Mouse (Mus musculus) hindbrain, embryonic 11.5 days (tissue): Measurements from ENCODE around the gene Ankrd44. TPM values are rescaled to one million over a fixed set of nuclear protein-coding genes. Genes with fewer than 3 reads are reported as not detected.

Experiments
- ATAC-seq: fragments of 200-750 bp; cut with Nextera tagmentation; 2 replicates; pipeline ENCODE4 v1.8.0; 2017; ENCODE audit warnings: mild to moderate bottlenecking, moderate TSS enrichment, moderate library complexity; ENCODE audit not compliant: low FRiP score
- DNase-seq: peaks from one replicate; pipeline ENCODE4 v3.0.0-alpha.2; 2015; ENCODE audit warnings: low spot score
- H3K27ac ChIP-seq: fragments of 300-500 bp; sonication (generic); 2 replicates; pipeline ENCODE4 v1.5.1; 2014; ENCODE audit warnings: mild to moderate bottlenecking, low read depth, low read length
- H3K27me3 ChIP-seq: fragments of 300-500 bp; sonication (generic); 2 replicates; pipeline ENCODE4 v1.6.1; 2014; ENCODE audit warnings: mild to moderate bottlenecking, low read length, moderate library complexity, mixed read lengths; ENCODE audit not compliant: control insufficient read depth, insufficient read depth
- H3K36me3 ChIP-seq: fragments of 300-500 bp; sonication (generic); 2 replicates; pipeline ENCODE4 v1.6.1; 2014; ENCODE audit warnings: mild to moderate bottlenecking, low read length, moderate library complexity, mixed read lengths; ENCODE audit not compliant: control insufficient read depth, insufficient read depth
- H3K4me1 ChIP-seq: fragments of 300-500 bp; sonication (generic); replicated peaks from 2 replicates; pipeline ENCODE4 v1.6.1; 2014; ENCODE audit warnings: low read length, mixed read lengths; ENCODE audit not compliant: control insufficient read depth, insufficient read depth
- H3K4me2 ChIP-seq: fragments of 300-500 bp; sonication (generic); replicated peaks from 2 replicates; pipeline ENCODE4 v1.6.1; 2014; ENCODE audit warnings: mild to moderate bottlenecking, low read depth, low read length
- H3K4me3 ChIP-seq: fragments of 300-500 bp; sonication (generic); 2 replicates; pipeline ENCODE4 v1.5.1; 2014; ENCODE audit warnings: low read depth, low read length
- H3K9ac ChIP-seq: fragments of 300-500 bp; sonication (generic); 2 replicates; pipeline ENCODE4 v1.6.1; 2014; ENCODE audit warnings: low read depth, low read length
- H3K9me3 ChIP-seq: fragments of 300-500 bp; sonication (generic); 2 replicates; pipeline ENCODE4 v1.6.1; 2016; ENCODE audit warnings: low read length; ENCODE audit not compliant: control insufficient read depth
- WGBS: fragments of 180-500 bp; shearing (Covaris S2); extraction: QIAGEN DNeasy Blood & Tissue Kit; methylation state at CpG from one replicate; pipeline ENCODE4 v1.1.7; 2014; 5-methylcytosine and 5-hydroxymethylcytosine counted together
- polyA plus RNA-seq: library from polyadenylated mRNA; unstranded; fragments of >200 nt; fragmentation: Nextera tagmentation; extraction: Ambion mirVana; gene quantifications from 2 replicates; pipeline ENCODE4 v1.2.1, GENCODE M21; 2014

The Ankrd44 gene
- polyA plus RNA-seq, 1 experiment from 2014 or later, result 19.4 TPM

- WGBS, result 91% methylated on average over 2 of the region's 2 CpGs
These were observed 160.5 kb downstream of the Ankrd44 start for GRCm38 (mm10) chr1:54765632-54766238.

DNA sequence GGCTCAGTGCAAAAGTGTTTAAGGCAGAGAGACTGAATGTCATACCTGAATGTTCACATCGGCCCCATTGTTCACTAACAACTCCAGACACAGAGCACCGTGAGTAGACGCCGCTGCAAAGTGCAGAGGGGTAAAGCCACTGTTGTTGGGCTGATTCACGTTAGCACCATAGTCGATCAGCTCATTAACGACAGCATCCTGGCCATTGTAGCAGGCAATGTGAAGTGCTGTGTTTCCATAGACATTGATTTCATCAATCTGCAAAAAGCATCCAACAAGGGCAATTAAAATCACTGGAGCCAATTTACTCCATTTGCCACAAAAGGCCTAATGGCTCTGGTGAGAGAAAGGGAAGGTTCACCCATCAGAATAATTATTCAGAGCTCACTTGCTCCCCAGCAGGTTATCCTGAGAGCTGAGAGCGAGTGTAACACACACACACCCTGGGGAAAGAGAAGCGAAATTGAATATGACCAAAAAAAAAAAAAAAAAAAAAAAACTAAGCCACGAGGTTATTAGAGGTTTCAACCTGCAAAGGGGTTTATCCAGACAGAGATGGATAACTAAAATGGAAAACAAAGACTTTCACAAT, 163.9 kb downstream of the Ankrd44 start:
- DNase-seq (no peak), ATAC-seq (no peak)
- Histone ChIP-seq H3K9me3 (no peaks in the 10 kb centered on the region), H3K4me3 (no peak overlapping the region), H3K36me3 (no peaks in the 10 kb centered on the region), H3K27ac (no peak overlapping the region), H3K4me1 (no peaks in the 10 kb centered on the region), H3K27me3 (no peaks in the 10 kb centered on the region), H3K9ac (no peak overlapping the region), H3K4me2 (no peak overlapping the region)
- WGBS, result 85% methylated on average over 10 of the region's 10 CpGs

More at GRCm38 (mm10) chr1:54765632-54766238, 160.5 kb downstream of the Ankrd44 start:
- DNase-seq, result no peak
- H3K27me3 ChIP-seq, result no peaks in the 10 kb centered on the region
- no peak for ATAC-seq
- no peaks in the 10 kb centered on the region for H3K4me1 ChIP-seq
- no peak overlapping the region for H3K9ac ChIP-seq
- H3K36me3 ChIP-seq, result no peaks in the 10 kb centered on the region
- no peak overlapping the region for H3K27ac ChIP-seq
- no peaks in the 10 kb centered on the region for H3K9me3 ChIP-seq
- no peak overlapping the region for H3K4me2 ChIP-seq
- no peak overlapping the region for H3K4me3 ChIP-seq

- H3K27me3 ChIP-seq, result no peaks in the 10 kb centered on the region
- H3K4me2 ChIP-seq, result no peak overlapping the region
- H3K4me3 ChIP-seq, result no peak overlapping the region
- no peak overlapping the region for H3K9ac ChIP-seq
- H3K9me3 ChIP-seq, result no peaks in the 10 kb centered on the region
- no peaks in the 10 kb centered on the region for H3K4me1 ChIP-seq
- H3K27ac ChIP-seq, result no peak overlapping the region
- H3K36me3 ChIP-seq, result no peaks in the 10 kb centered on the region
- ATAC-seq, result no peak
- DNase-seq, result no peak
These were observed 166.3 kb downstream of the Ankrd44 start for GRCm38 (mm10) chr1:54759841-54760240.

DNA sequence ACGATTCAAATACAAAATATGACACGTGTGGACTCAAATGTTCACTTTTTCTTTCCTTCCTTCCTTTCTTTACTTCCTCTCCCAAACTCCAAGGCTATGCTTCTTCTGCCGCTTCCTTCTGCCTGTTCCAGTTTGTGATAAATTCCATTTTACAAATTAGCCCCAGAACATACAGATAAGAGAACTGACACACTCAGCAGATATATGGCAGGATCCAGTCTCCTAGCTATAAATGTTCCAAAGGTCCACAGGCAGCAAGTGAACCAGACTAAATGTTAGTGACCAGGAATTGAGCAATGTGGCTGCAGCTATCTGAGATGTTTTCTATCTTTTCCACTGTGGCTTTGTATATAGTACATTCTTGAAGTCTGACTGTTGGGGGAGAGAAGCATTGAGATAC, 168.9 kb downstream of the Ankrd44 start:
- 97% methylated on average over 3 of the region's 3 CpGs for WGBS
- H3K9ac ChIP-seq, result no peak overlapping the region

DNA sequence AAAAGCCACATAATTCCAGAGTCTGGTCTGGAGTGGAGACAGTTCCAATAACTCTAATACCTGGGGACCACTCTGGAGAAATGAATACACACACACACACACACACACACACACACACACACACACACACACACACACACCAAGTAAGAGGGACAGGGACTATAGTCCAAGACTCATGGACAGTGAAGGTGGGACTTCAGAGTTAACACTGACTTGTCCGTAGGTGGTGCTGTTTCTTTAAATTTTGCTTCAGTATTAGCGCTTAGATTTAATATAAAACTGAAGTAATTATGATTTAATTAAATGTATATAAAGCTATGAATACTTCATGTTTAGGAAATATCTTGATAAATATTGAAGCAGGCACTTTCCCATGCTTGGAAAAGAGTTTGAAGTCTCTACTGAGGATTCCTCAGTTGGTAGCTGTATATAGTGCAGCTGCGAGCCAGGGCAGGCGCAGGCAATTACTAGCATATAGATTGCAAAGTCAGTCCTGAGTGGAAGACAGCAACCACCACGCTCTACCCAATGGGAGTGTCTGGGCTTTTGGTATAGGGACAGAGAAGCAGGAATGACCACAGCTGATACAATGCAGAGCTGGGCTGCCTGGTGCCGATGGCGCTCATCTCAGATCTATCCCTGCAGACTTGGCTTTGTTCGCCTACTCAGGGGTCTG, 170.4 kb downstream of the Ankrd44 start:
- Histone ChIP-seq H3K27me3 (no peaks in the 10 kb centered on the region), H3K4me2 (no peak overlapping the region), H3K36me3 (no peaks in the 10 kb centered on the region), H3K4me3 (no peak overlapping the region), H3K9ac (no peak overlapping the region), H3K4me1 (no peaks in the 10 kb centered on the region), H3K27ac (no peak overlapping the region), H3K9me3 (no peaks in the 10 kb centered on the region)
- DNase-seq (no peak), ATAC-seq (no peak)
- 78% methylated on average over 8 of the region's 8 CpGs for WGBS

More for the DNA sequence above, 168.9 kb downstream of the Ankrd44 start:
- no peaks in the 10 kb centered on the region for H3K4me1 ChIP-seq
- no peak overlapping the region for H3K4me3 ChIP-seq
- ATAC-seq (no peak), DNase-seq (no peak)
- H3K27me3 ChIP-seq, result no peaks in the 10 kb centered on the region
- H3K36me3 ChIP-seq, result no peaks in the 10 kb centered on the region
- no peaks in the 10 kb centered on the region for H3K9me3 ChIP-seq
- no peak overlapping the region for H3K4me2 ChIP-seq
- H3K27ac ChIP-seq, result no peak overlapping the region

DNA sequence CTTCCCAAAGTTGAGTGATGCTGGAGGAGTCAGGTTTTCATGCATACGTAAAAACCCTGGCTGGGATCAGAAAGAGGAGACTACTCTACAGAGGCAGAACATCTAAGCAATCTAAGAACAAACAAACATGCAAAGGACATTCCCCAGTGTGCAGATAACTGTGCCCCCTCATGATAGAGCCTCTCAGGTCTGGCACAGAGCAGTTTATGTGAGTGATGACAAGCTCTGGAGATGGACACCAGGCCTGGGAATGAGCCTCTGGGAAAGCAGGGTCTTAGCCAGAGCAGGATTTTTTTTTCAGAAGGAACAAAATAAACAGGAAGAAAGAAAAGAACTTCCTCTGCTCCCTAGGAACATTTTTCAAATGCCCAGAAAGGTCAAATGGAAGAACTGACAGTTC, 176.2 kb downstream of the Ankrd44 start:
- ATAC-seq (no peak), DNase-seq (no peak)
- Histone ChIP-seq H3K36me3 (no peaks in the 10 kb centered on the region), H3K27ac (no peak overlapping the region), H3K4me1 (no peaks in the 10 kb centered on the region), H3K4me2 (no peak overlapping the region), H3K9me3 (no peaks in the 10 kb centered on the region), H3K9ac (no peak overlapping the region), H3K4me3 (no peak overlapping the region), H3K27me3 (no peaks in the 10 kb centered on the region)
- WGBS, result 66% methylated on average over 1 of the region's 1 CpGs

GRCm38 (mm10) chr1:54749516-54749915, 176.7 kb downstream of the Ankrd44 start:
- no peak overlapping the region for H3K27ac ChIP-seq
- H3K4me1 ChIP-seq, result no peaks in the 10 kb centered on the region
- H3K9me3 ChIP-seq, result no peaks in the 10 kb centered on the region
- no peak for ATAC-seq
- H3K36me3 ChIP-seq, result no peaks in the 10 kb centered on the region
- no peak overlapping the region for H3K9ac ChIP-seq
- 79% methylated on average over 3 of the region's 3 CpGs for WGBS
- H3K4me2 ChIP-seq, result no peak overlapping the region
- no peaks in the 10 kb centered on the region for H3K27me3 ChIP-seq
- no peak for DNase-seq
- no peak overlapping the region for H3K4me3 ChIP-seq

GRCm38 (mm10) chr1:54747785-54748420, 178.3 kb downstream of the Ankrd44 start:
- no peaks in the 10 kb centered on the region for H3K9me3 ChIP-seq
- no peak overlapping the region for H3K4me2 ChIP-seq
- no peaks in the 10 kb centered on the region for H3K4me1 ChIP-seq
- H3K27ac ChIP-seq, result no peak overlapping the region
- no peak for ATAC-seq
- H3K27me3 ChIP-seq, result no peaks in the 10 kb centered on the region
- no peak overlapping the region for H3K4me3 ChIP-seq
- DNase-seq, result no peak
- WGBS, result 79% methylated on average over 8 of the region's 8 CpGs
- no peaks in the 10 kb centered on the region for H3K36me3 ChIP-seq
- H3K9ac ChIP-seq, result no peak overlapping the region
